Mouse (Mus musculus) stomach, embryonic 15.5 days (tissue): ENCODE results near the gene Olfr237-ps1. TPM values are rescaled to one million over a fixed set of nuclear protein-coding genes. Genes with fewer than 3 reads are reported as not detected.

Experiments
- ATAC-seq: fragments of 200-750 bp; cut with Nextera tagmentation; 2 replicates; pipeline ENCODE4 v1.8.0; 2017; ENCODE audit warnings: low read depth, moderate number of reproducible peaks, moderate TSS enrichment; ENCODE audit not compliant: insufficient read depth, low FRiP score
- H3K27ac ChIP-seq: fragments of 300-500 bp; sonication (generic); 2 replicates; pipeline ENCODE4 v1.5.1; 2015; ENCODE audit warnings: mild to moderate bottlenecking, inconsistent platforms
- H3K27me3 ChIP-seq: fragments of 300-500 bp; sonication (generic); replicated peaks from 2 replicates; pipeline ENCODE4 v1.6.1; 2015; ENCODE audit warnings: inconsistent platforms
- H3K36me3 ChIP-seq: fragments of 300-500 bp; sonication (generic); 2 replicates; pipeline ENCODE4 v1.6.1; 2015; ENCODE audit warnings: inconsistent platforms
- H3K4me1 ChIP-seq: fragments of 300-500 bp; sonication (generic); 2 replicates; pipeline ENCODE4 v1.6.1; 2015; ENCODE audit warnings: inconsistent platforms
- H3K4me2 ChIP-seq: fragments of 300-500 bp; sonication (generic); 2 replicates; pipeline ENCODE4 v1.6.1; 2015; ENCODE audit warnings: mild to moderate bottlenecking, inconsistent platforms
- H3K4me3 ChIP-seq: fragments of 300-500 bp; sonication (generic); replicated peaks from 2 replicates; pipeline ENCODE4 v1.5.1; 2015; ENCODE audit warnings: inconsistent platforms
- H3K9ac ChIP-seq: fragments of 300-500 bp; sonication (generic); 2 replicates; pipeline ENCODE4 v1.6.1; 2015; ENCODE audit warnings: inconsistent platforms
- H3K9me3 ChIP-seq: fragments of 300-500 bp; sonication (generic); 2 replicates; pipeline ENCODE4 v1.6.1; 2016; ENCODE audit warnings: inconsistent platforms
- WGBS: fragments of 180-500 bp; shearing (Covaris S2); methylation state at CpG from one replicate; pipeline ENCODE4 v1.1.7; 2015; 5-methylcytosine and 5-hydroxymethylcytosine counted together
- polyA plus RNA-seq: library from polyadenylated mRNA; unstranded; fragments of >200 nt; fragmentation: Nextera tagmentation; extraction: Ambion mirVana; gene quantifications from 2 replicates; pipeline ENCODE4 v1.2.1, GENCODE M21; 2015

Olfr237-ps1 gene
- polyA plus RNA-seq, 1 experiment from 2014 or later = not detected

GRCm38 (mm10) chr6:43205355-43205754 is 59.0 kb downstream of the Olfr237-ps1 start:
- H3K27ac ChIP-seq = no peak overlapping the region
- no peak overlapping the region for H3K4me3 ChIP-seq
- no peak overlapping the region for H3K9ac ChIP-seq
- no peaks in the 10 kb centered on the region for H3K9me3 ChIP-seq
- H3K36me3 ChIP-seq = no peaks in the 10 kb centered on the region
- no peak for ATAC-seq
- no peaks in the 10 kb centered on the region for H3K4me1 ChIP-seq
- H3K27me3 ChIP-seq = no peaks in the 10 kb centered on the region
- WGBS = 40% methylated on average over 2 of the region's 2 CpGs
- H3K4me2 ChIP-seq = no peak overlapping the region

Other genes with a start within 250 kb of the Olfr237-ps1 start
- gene Olfr447, start 237.7 kb upstream of the Olfr237-ps1 start, polyA plus RNA-seq = not detected in 2 replicates
- gene Olfr446, start 225.2 kb upstream of the Olfr237-ps1 start, polyA plus RNA-seq = not detected in 2 replicates
- not detected in 2 replicates for gene Olfr444, start 197.5 kb upstream of the Olfr237-ps1 start, polyA plus RNA-seq
- gene Olfr441, start 40.2 kb upstream of the Olfr237-ps1 start, polyA plus RNA-seq = not detected in 2 replicates
- not detected in 2 replicates for gene Olfr437, start 16.7 kb downstream of the Olfr237-ps1 start, polyA plus RNA-seq
- gene Olfr13, start 25.6 kb downstream of the Olfr237-ps1 start, polyA plus RNA-seq = not detected in 2 replicates
- gene Olfr435, start 50.6 kb downstream of the Olfr237-ps1 start, polyA plus RNA-seq = not detected in 2 replicates
- not detected in 2 replicates for gene Olfr434, start 66.5 kb downstream of the Olfr237-ps1 start, polyA plus RNA-seq
- not detected in 2 replicates for gene Olfr47, start 85.0 kb downstream of the Olfr237-ps1 start, polyA plus RNA-seq
- 17.1 and 18.4 TPM in 2 replicates for gene Arhgef5, start 119.0 kb downstream of the Olfr237-ps1 start, polyA plus RNA-seq
- gene Nobox, start 163.0 kb downstream of the Olfr237-ps1 start, polyA plus RNA-seq = 0.06 TPM in 1 of 2 replicates, not detected in the other